Mouse (Mus musculus): ENCODE measurements at regions not wholly inside any gene's neighbourhood (a gene's known extent, or its start where the extent isn't known, plus 50 kb on each side); places are given as distances from the start of the nearest gene placed in this dataset.

- no peak for DNase-seq (ENCODE audit: low read depth in 2 of 2, low spot score in 2 of 2)
Measured at GRCm38 (mm10) chr15:51709871-51710655, 2174.6 kb upstream of the Gm7489 start.

GRCm38 (mm10) chr15:51720873-51721308 lies 2163.8 kb upstream of the Gm7489 start:
- DNase-seq (ENCODE audit: low read depth in 2 of 2, low spot score in 2 of 2): no peak

- DNase-seq (ENCODE audit: low read depth in 2 of 2, low spot score in 2 of 2): no peak
Measured at GRCm38 (mm10) chr15:51721363-51721762, 2163.3 kb upstream of the Gm7489 start.

- DNase-seq (ENCODE audit: low read depth in 2 of 2, low spot score in 2 of 2): no peak
Measured at GRCm38 (mm10) chr15:51724127-51724526, 2160.6 kb upstream of the Gm7489 start.

- no peak for DNase-seq (ENCODE audit: low read depth in 2 of 2, low spot score in 2 of 2)
Measured at GRCm38 (mm10) chr15:51725457-51725856, 2159.2 kb upstream of the Gm7489 start.

GRCm38 (mm10) chr15:51730106-51730505 lies 2154.6 kb upstream of the Gm7489 start:
- DNase-seq (ENCODE audit: low read depth in 2 of 2, low spot score in 2 of 2): no peak

GRCm38 (mm10) chr15:51730805-51731412 lies 2153.8 kb upstream of the Gm7489 start:
- no peak for DNase-seq (ENCODE audit: low read depth in 2 of 2, low spot score in 2 of 2)

- DNase-seq (ENCODE audit: low read depth in 2 of 2, low spot score in 2 of 2): no peak
Measured at GRCm38 (mm10) chr15:51734194-51734593, 2150.5 kb upstream of the Gm7489 start.

Measured in CD8-positive naive resting alpha-beta T cell, adult 2 months (primary cell).